Mouse (Mus musculus) liver (tissue): ENCODE data around the gene Zfp57.
"Not testable (repeated sequence)": the region's sequence is repeated elsewhere in the genome, so short reads cannot be mapped to it uniquely, and the experiment has no call there.

Source experiments
- DNase-seq: peaks from one replicate; pipeline ENCODE4 v3.0.0-alpha.2; 2020; ENCODE audit warnings: mixed read lengths

Gene Zfp57

GRCm38 (mm10) chr17:37000863-37001262, at the start of gene Zfp57:
Gene Zfp57, plus strand, starts transcription at chr17:37001163.
- no peak for DNase-seq

GRCm38 (mm10) chr17:36952631-36953030, 48.3 kb upstream of the Zfp57 start:
- no peak for DNase-seq

- no peak for DNase-seq
These were observed 47.9 kb upstream of the Zfp57 start for GRCm38 (mm10) chr17:36953062-36953461.

GRCm38 (mm10) chr17:36957999-36958743, 42.8 kb upstream of the Zfp57 start, which contains the start of the genes Znrd1 and Znrd1as:
Gene Znrd1, minus strand, starts transcription at chr17:36958559.
Gene Znrd1as, plus strand, starts transcription at chr17:36958592.
- peak; percentile 94 for DNase-seq

GRCm38 (mm10) chr17:36958884-36959283, 42.1 kb upstream of the Zfp57 start:
- peak; percentile 6 for DNase-seq

GRCm38 (mm10) chr17:36961125-36961524, 39.8 kb upstream of the Zfp57 start:
- no peak for DNase-seq

- DNase-seq = no peak
These were observed 34.1 kb upstream of the Zfp57 start for GRCm38 (mm10) chr17:36966875-36967274.

- DNase-seq = peak; percentile 8
These were observed 30.6 kb upstream of the Zfp57 start for GRCm38 (mm10) chr17:36970316-36970890.

- DNase-seq = no peak
These were observed 29.7 kb upstream of the Zfp57 start for GRCm38 (mm10) chr17:36971172-36971850.

GRCm38 (mm10) chr17:36972791-36973190, 28.2 kb upstream of the Zfp57 start:
- DNase-seq = no peak

GRCm38 (mm10) chr17:36973271-36973787, 27.6 kb upstream of the Zfp57 start:
- no peak for DNase-seq

- DNase-seq = no peak
These were observed 19.6 kb upstream of the Zfp57 start, which contains the start of gene 2410137M14Rik for GRCm38 (mm10) chr17:36981221-36981813. Gene 2410137M14Rik, minus strand, starts transcription at chr17:36981237.

GRCm38 (mm10) chr17:36981845-36982244, 19.1 kb upstream of the Zfp57 start:
- no peak for DNase-seq

GRCm38 (mm10) chr17:36982253-36983155, 18.5 kb upstream of the Zfp57 start:
- no peak for DNase-seq

GRCm38 (mm10) chr17:36988475-36988874, 12.5 kb upstream of the Zfp57 start:
- DNase-seq = no peak

- DNase-seq = no peak
These were observed 11.5 kb upstream of the Zfp57 start, which contains the start of gene H2-M5 for GRCm38 (mm10) chr17:36989437-36989836. Gene H2-M5, minus strand, starts transcription at chr17:36989537.

- DNase-seq = not testable (repeated sequence)
These were observed 10.3 kb upstream of the Zfp57 start for GRCm38 (mm10) chr17:36990630-36991029.

- no peak for DNase-seq
These were observed 8.4 kb upstream of the Zfp57 start for GRCm38 (mm10) chr17:36992336-36993104.

- DNase-seq = no peak
These were observed 7.1 kb upstream of the Zfp57 start for GRCm38 (mm10) chr17:36993770-36994325.

GRCm38 (mm10) chr17:36994528-36994927, 6.4 kb upstream of the Zfp57 start:
- DNase-seq = no peak

GRCm38 (mm10) chr17:36995448-36995847, 5.5 kb upstream of the Zfp57 start:
- no peak for DNase-seq
